Mouse (Mus musculus) T-cell, adult 2 months (primary cell): ENCODE measurements around the gene Nt5dc2.

Source experiments
- DNase-seq: peaks from one replicate; pipeline ENCODE4 v3.0.0; 2022; ENCODE audit warnings: low spot score

Gene Nt5dc2

GRCm38 (mm10) chr14:31130236-31131220 lies at the start of gene Nt5dc2:
Gene Nt5dc2 (plus strand): TSS chr14:31131053.
- peak; percentile 62 for DNase-seq

GRCm38 (mm10) chr14:31081147-31081546 lies 49.7 kb upstream of the Nt5dc2 start:
- DNase-seq: no peak

- no peak for DNase-seq
These were observed 43.4 kb upstream of the Nt5dc2 start for GRCm38 (mm10) chr14:31087433-31087832.

GRCm38 (mm10) chr14:31088515-31088914 lies 42.3 kb upstream of the Nt5dc2 start:
- no peak for DNase-seq

GRCm38 (mm10) chr14:31089918-31090317 lies 40.9 kb upstream of the Nt5dc2 start:
- no peak for DNase-seq

- DNase-seq: no peak
These were observed 25.7 kb upstream of the Nt5dc2 start for GRCm38 (mm10) chr14:31105156-31105555.

GRCm38 (mm10) chr14:31110613-31111012 lies 20.2 kb upstream of the Nt5dc2 start:
- no peak for DNase-seq

GRCm38 (mm10) chr14:31112187-31112586 lies 18.7 kb upstream of the Nt5dc2 start:
- DNase-seq: no peak

GRCm38 (mm10) chr14:31114011-31114410 lies 16.8 kb upstream of the Nt5dc2 start:
- DNase-seq: no peak

GRCm38 (mm10) chr14:31115522-31115921 lies 15.3 kb upstream of the Nt5dc2 start:
- DNase-seq: no peak

- DNase-seq: no peak
These were observed 5.5 kb upstream of the Nt5dc2 start for GRCm38 (mm10) chr14:31125106-31126075.

GRCm38 (mm10) chr14:31126826-31127225 lies 4.0 kb upstream of the Nt5dc2 start:
- DNase-seq: no peak

- peak; percentile 65 for DNase-seq
These were observed 2.6 kb upstream of the Nt5dc2 start for GRCm38 (mm10) chr14:31128101-31128825.

- DNase-seq: peak; percentile 98
These were observed 2.0 kb upstream of the Nt5dc2 start, which contains the start of gene Smim4 for GRCm38 (mm10) chr14:31128826-31129219. Gene Smim4 (minus strand): TSS chr14:31128956.

GRCm38 (mm10) chr14:31129326-31130235 lies 1.3 kb upstream of the Nt5dc2 start:
- DNase-seq: no peak

GRCm38 (mm10) chr14:31131272-31131821 lies 494 bp downstream of the Nt5dc2 start:
- peak; percentile 10 for DNase-seq

- no peak for DNase-seq
These were observed 1.2 kb downstream of the Nt5dc2 start for GRCm38 (mm10) chr14:31132031-31132430.

- no peak for DNase-seq
These were observed 1.7 kb downstream of the Nt5dc2 start for GRCm38 (mm10) chr14:31132491-31132975.

- DNase-seq: no peak
These were observed 2.3 kb downstream of the Nt5dc2 start for GRCm38 (mm10) chr14:31133023-31133665.
